Mouse (Mus musculus) stomach, postnatal 0 days (tissue): ENCODE data around the gene Krtap5-4.

Experiments used
- CTCF ChIP-seq: IDR thresholded peaks from 2 replicates; pipeline ENCODE4 v1.5.1; 2016; ENCODE audit warnings: antibody characterized with exemption, low read depth, mild to moderate bottlenecking, moderate library complexity
- EP300 ChIP-seq: optimal IDR thresholded peaks from 2 replicates; pipeline ENCODE3; 2016; ENCODE audit warnings: antibody characterized with exemption

DNA sequence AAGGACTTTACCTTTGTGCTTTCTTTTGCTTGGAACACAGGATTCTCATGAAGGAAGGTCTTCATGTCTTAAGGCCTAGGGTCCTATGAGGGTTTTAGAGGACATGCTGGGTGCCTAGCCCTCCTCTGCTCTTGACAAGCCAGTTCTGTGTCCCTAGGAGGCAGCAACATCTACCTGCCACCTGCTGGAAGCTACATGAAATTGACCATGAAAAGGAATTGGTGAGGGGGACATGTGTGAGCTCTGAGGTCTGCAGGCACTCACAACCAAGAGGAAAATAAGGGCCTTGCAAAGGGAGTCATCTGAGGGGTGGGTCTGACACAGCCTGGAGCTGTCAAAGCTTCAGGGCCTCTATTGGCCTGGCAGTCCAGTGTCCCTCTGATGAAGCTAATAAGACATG lies 7.9 kb upstream of the Krtap5-4 start:
- TF ChIP-seq CTCF (peak; percentile 43), EP300 (no peak)
